Mouse (Mus musculus) G1E (cell line): ENCODE results near the gene Ccdc103. TPM values are rescaled to one million over a fixed set of nuclear protein-coding genes. Genes with fewer than 3 reads are reported as not detected.

Experiments used
- ATAC-seq: 2 replicates; pipeline ENCODE4 v1.8.0; 2016; ENCODE audit warnings: mild to moderate bottlenecking; ENCODE audit not compliant: insufficient number of reproducible peaks, poor library complexity, low FRiP score, severe bottlenecking; ENCODE audit errors: extremely low read depth
- DNase-seq: peaks from one replicate; pipeline ENCODE4 v3.0.0; 2012; ENCODE audit warnings: low spot score
- H3K27me3 ChIP-seq: 2 replicates; pipeline ENCODE4 v1.6.1; 2012; ENCODE audit warnings: mild to moderate bottlenecking, low read length, inconsistent platforms; ENCODE audit not compliant: insufficient read depth
- H3K36me3 ChIP-seq: replicated peaks from 2 replicates; pipeline ENCODE3; 2012; ENCODE audit warnings: mild to moderate bottlenecking, inconsistent platforms
- H3K4me1 ChIP-seq: 2 replicates; pipeline ENCODE4 v1.6.1; 2012; ENCODE audit warnings: low read depth, low read length, inconsistent platforms, mixed read lengths; ENCODE audit not compliant: insufficient read depth
- H3K4me3 ChIP-seq: 2 replicates; pipeline ENCODE4 v1.5.1; 2012; ENCODE audit warnings: low read depth, mild to moderate bottlenecking, inconsistent platforms, low read length, moderate library complexity, mixed read lengths
- H3K9me3 ChIP-seq: replicated peaks from 2 replicates; pipeline ENCODE4 v1.6.1; 2012; ENCODE audit warnings: inconsistent platforms
- CTCF ChIP-seq: IDR thresholded peaks from 2 replicates; pipeline ENCODE4 v1.5.1; 2012; ENCODE audit warnings: low read depth, low read length, inconsistent platforms, mixed read lengths
- GATA1 ChIP-seq: IDR thresholded peaks from 2 replicates; pipeline ENCODE4 v1.6.1; 2012; ENCODE audit warnings: borderline replicate concordance, low read length, inconsistent platforms, mixed read lengths
- GATA2 ChIP-seq: IDR thresholded peaks from 2 replicates; pipeline ENCODE4 v1.6.1; 2012; ENCODE audit warnings: low read depth, low read length, inconsistent platforms, borderline replicate concordance
- POLR2AphosphoS5 ChIP-seq: IDR thresholded peaks from 2 replicates; pipeline ENCODE4 v1.6.1; 2012; ENCODE audit warnings: low read depth, low read length, inconsistent platforms; ENCODE audit not compliant: insufficient replicate concordance
- TAL1 ChIP-seq: conservative IDR thresholded peaks from 2 replicates; pipeline ENCODE4 v1.6.1; 2012; ENCODE audit warnings: low read depth, low read length, inconsistent platforms, mixed read lengths
- polyA plus RNA-seq: library from polyadenylated mRNA; stranded (reverse); fragments of >175 nt; gene quantifications from 2 replicates; pipeline ENCODE4 v1.2.3, GENCODE M21; 2012
- total RNA-seq, 2 experiments: library from RNA; stranded (forward) in 1 of 2; stranded (reverse) in 1 of 2; fragments of 200-1000 nt in 1 of 2; fragments of >200 nt in 1 of 2; fragmentation: Nextera tagmentation in 1 of 2; gene quantifications; 2 replicates each; pipeline ENCODE4 v1.2.3; 2014 to 2017

Gene Ccdc103
- total and polyA plus RNA-seq, 3 experiments = 0.09 to 0.87 TPM; not detected in 1

- DNase-seq = no peak
- Histone ChIP-seq H3K4me1 (no peaks in the 10 kb centered on the region), H3K36me3 (peaks cover 99% of the 10 kb centered on the region), H3K9me3 (no peaks in the 10 kb centered on the region), H3K4me3 (no peak overlapping the region), H3K27me3 (no peaks in the 10 kb centered on the region)
- no peak for TF ChIP-seq TAL1
- no peak for TF ChIP-seq GATA1
- TF ChIP-seq CTCF = no peak
- TF ChIP-seq POLR2AphosphoS5 = no peak
- no peak for TF ChIP-seq GATA2
- ATAC-seq = no peak
These were observed 21.1 kb upstream of the Ccdc103 start for GRCm38 (mm10) chr11:102859933-102860332.

GRCm38 (mm10) chr11:102864272-102864671 is 16.7 kb upstream of the Ccdc103 start:
- Histone ChIP-seq H3K4me3 (no peak overlapping the region), H3K27me3 (no peaks in the 10 kb centered on the region), H3K36me3 (peaks cover 97% of the 10 kb centered on the region), H3K4me1 (0 out of 2 replicates have a peak, but pooled peaks cover 2% of the 10 kb centered on the region), H3K9me3 (no peaks in the 10 kb centered on the region)
- DNase-seq (no peak), ATAC-seq (no peak)
- TF ChIP-seq POLR2AphosphoS5 (no peak), CTCF (0 out of 2 replicates have a peak, but pooled peaks have one; percentile 4)

DNA sequence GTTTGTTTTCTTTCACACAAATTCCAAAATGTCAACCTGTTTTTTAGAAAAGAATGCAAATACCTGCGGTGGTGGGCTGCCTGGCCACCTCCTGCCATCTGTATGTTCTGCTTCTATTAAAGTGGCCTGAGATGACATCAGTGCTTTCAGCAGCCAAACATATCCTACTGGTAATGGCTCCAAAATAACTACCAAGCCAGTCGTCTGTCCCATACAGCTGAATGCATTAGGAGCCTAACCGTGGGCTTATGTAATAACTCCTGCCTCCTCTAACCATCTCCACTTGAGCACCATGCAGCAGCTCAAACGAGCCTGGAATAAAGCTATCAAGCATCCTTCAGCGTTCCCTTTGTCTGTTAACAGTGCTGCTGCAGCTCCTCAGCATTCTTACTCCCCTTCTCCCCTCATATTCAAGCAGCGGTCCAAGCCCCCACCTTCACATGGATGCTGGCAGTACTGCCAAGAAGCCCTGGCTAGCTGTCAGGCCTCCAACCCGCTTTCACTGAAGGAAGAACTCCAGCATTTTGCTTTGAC is 6.1 kb upstream of the Ccdc103 start:
- TF ChIP-seq GATA2 (no peak), TAL1 (no peak), GATA1 (no peak), POLR2AphosphoS5 (no peak), CTCF (no peak)
- peaks cover 85% of the 10 kb centered on the region for H3K36me3 ChIP-seq
- no peak for DNase-seq
- H3K9me3 ChIP-seq = no peaks in the 10 kb centered on the region
- no peak for ATAC-seq
- no peaks in the 10 kb centered on the region for H3K27me3 ChIP-seq
- H3K4me3 ChIP-seq = no peak overlapping the region
- peaks cover 21% of the 10 kb centered on the region for H3K4me1 ChIP-seq

DNA sequence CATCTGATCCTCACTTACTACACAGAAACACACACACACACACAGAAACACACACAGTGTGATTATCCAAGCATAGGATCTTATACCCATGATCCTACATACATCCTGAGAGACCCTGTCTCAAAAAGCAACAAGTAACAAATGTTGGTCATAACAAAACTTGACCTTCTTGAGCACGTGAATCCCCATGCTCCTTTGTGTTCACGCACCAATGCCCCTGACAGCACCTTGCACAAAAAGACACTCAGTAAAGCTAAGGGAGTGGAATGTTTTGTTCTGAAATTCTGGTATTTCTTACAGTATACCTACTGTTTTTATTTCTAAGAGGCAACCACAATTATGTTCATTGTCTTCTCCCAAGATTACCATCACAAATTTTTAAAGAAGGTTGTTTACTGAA is 1.4 kb upstream of the Ccdc103 start:
- H3K27me3 ChIP-seq = peaks cover 18% of the 10 kb centered on the region
- peaks cover 48% of the 10 kb centered on the region for H3K36me3 ChIP-seq
- H3K9me3 ChIP-seq = no peaks in the 10 kb centered on the region
- no peak for ATAC-seq
- peak overlapping the region; percentile 84; the same call in 1 of the 2 replicates for H3K4me3 ChIP-seq
- TF ChIP-seq GATA2 = no peak
- no peak for TF ChIP-seq CTCF
- no peak for TF ChIP-seq TAL1
- TF ChIP-seq GATA1 = no peak
- no peak for TF ChIP-seq POLR2AphosphoS5
- H3K4me1 ChIP-seq = peaks cover 34% of the 10 kb centered on the region
- no peak for DNase-seq

DNA sequence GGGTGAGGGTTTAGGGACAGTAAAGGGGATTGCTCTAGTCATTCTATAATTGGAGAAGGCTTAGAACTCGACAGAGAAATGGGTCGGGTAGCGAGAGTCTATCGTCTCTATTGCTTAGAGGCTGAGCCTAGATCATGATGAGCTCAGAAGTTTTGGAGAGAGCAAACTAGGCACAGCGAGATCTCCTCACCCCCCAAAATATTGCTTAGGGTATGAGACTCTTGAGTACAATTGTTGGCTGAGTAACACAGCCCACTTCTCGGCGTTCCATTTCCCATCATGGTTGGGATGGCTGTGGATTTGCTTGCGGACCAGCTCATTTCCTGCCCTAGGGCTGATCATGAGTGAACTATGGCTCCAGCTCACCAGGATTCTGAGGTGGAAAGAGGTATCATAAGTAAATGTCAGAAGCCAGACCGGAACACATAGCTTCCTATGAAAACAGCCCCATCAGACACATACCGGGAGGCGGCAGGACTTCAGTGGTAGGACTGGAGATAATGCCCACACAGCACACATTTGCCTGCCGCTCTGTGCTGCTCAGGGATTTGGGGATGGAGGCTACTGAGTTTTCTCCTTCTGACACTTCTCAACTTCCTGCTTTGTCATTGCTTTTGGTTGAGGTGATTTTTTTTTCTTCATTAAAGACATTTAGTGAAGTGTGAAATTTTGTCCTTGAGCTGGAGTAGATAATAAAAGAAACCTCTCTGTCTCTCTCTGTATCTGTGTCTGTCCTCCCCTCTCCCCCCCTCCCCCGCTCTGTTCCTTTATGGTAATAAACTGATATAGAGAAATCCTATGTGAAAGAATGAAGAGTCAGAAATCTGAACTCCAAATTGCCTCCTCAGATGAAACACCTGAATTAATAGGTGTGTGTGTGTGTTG is 552 bp downstream of the Ccdc103 start:
- Histone ChIP-seq H3K4me1 (peaks cover 28% of the 10 kb centered on the region), H3K9me3 (no peaks in the 10 kb centered on the region), H3K36me3 (peaks cover 29% of the 10 kb centered on the region), H3K4me3 (peak overlapping the region; percentile 84), H3K27me3 (peaks cover 37% of the 10 kb centered on the region)
- DNase-seq (no peak), ATAC-seq (no peak; the same call in 1 of the 2 replicates)
- TF ChIP-seq TAL1 (no peak), POLR2AphosphoS5 (no peak), CTCF (no peak), GATA2 (no peak), GATA1 (no peak)

GRCm38 (mm10) chr11:102884616-102885219 is 3.7 kb downstream of the Ccdc103 start, which contains the start of gene Fam187a:
TSS of gene Fam187a (plus strand) at chr11:102885169.
- H3K36me3 ChIP-seq = no peaks in the 10 kb centered on the region
- H3K9me3 ChIP-seq = no peaks in the 10 kb centered on the region
- H3K27me3 ChIP-seq = peaks cover 66% of the 10 kb centered on the region
- ATAC-seq (no peak), DNase-seq (no peak)
- no peak within 1 kb of the TSS for H3K4me3 ChIP-seq
- peaks cover 16% of the 10 kb centered on the region for H3K4me1 ChIP-seq
- TF ChIP-seq POLR2AphosphoS5 = no peak
- TF ChIP-seq GATA2 = no peak
- no peak for TF ChIP-seq GATA1
- no peak for TF ChIP-seq TAL1
- TF ChIP-seq CTCF = no peak
